In the genomic region with DNA sequence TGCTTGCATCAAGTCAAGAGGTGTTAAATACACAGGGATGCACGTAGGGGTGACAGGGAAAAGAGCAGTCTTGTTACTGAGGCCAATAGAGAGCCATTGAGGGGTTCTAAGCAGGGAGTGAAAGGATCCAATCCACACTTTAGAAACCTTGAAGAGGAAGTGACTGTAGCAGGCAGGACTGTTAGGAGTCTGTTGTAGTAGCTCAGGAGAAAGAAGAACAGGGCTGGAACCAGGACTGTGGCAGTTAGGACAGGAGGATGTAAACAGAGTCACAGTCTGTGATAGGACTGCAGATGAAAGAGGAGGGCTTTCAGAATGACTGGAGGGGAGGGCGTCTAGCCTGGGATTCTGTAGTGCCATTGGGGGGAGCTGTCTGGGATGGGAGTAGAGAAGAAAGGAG, we compare ENCODE assay signal across 14 mouse cellular contexts.
"Had no signal": no experiment of that assay in that cellular context is flagged by ENCODE, and none has a peak within 500 bp of the region (broad histone marks: within the 10 kb centered on the region; RNA-seq: fewer than 3 reads in every experiment).

No protein-coding gene starts in this region.

- DNase-seq: kidney, adult 8-10 months; kidney, postnatal 25 days; left cerebral cortex, postnatal 4 days; lung, postnatal 36 days; midbrain, embryonic 14.5 days; right cerebral cortex, adult 18-20 months; right cerebral cortex, postnatal 25 days; thymus, adult 2 months; thymus, postnatal 25 days had no signal

- H3K4me2 ChIP-seq: liver, embryonic 11.5 days; neural tube, embryonic 15.5 days had no signal

- H3K4me3 ChIP-seq: midbrain, embryonic 10.5 days; myocyte; neural tube, embryonic 15.5 days had no signal

- H3K9ac ChIP-seq: neural tube, embryonic 15.5 days had no signal

- H3K9me3 ChIP-seq: neural tube, embryonic 15.5 days had no signal

- ATAC-seq: lung, postnatal 0 days had no signal

- H3K27ac ChIP-seq: neural tube, embryonic 15.5 days had no signal

- H3K27me3 ChIP-seq: neural tube, embryonic 15.5 days had no signal
